Mouse (Mus musculus): ENCODE data around the gene Ccdc141.
"Not testable (repeated sequence)": the region's sequence is repeated elsewhere in the genome, so short reads cannot be mapped to it uniquely, and the experiment has no call there.

Ccdc141 gene

DNA sequence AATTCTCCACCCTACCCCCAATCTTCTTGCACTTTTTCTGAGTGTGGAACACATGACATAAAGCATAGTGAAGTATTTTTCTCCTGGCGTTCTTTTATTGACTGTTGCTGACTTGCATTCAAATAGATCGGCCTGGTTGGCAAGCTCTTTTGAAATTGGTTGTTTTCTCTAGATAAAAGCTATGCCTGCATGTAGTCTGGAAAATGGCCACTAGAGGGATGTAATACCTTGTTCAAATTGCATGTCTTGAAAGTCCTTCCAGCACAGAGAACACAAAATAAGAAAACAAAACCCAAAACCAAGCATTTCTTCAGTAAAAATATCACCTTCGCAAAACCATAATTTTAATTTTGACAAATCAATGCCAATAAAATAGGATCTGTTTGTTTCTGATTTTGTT is 108.6 kb downstream of the Ccdc141 start:
- DNase-seq (ENCODE audit: low spot score): no peak

DNA sequence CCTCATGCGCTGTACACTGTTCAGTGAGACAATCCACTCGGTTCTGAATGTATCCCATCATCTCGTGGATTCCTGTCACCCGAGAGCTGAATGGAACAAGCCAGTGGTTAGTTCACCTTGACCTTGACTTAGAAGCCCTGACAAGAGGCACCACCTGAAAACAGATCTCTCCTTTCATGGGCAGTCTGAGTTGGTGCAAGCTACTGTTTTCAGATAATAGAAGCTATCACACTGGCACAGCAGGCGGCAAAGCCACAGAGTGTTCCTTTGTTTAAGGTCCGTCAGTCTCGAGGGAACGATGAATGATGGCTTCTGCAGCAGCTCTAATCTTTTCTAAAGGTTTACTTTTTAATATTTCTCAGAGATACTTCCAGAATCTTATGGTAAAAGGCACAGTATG is 110.8 kb downstream of the Ccdc141 start:
- no peak for DNase-seq (ENCODE audit: low spot score)

DNA sequence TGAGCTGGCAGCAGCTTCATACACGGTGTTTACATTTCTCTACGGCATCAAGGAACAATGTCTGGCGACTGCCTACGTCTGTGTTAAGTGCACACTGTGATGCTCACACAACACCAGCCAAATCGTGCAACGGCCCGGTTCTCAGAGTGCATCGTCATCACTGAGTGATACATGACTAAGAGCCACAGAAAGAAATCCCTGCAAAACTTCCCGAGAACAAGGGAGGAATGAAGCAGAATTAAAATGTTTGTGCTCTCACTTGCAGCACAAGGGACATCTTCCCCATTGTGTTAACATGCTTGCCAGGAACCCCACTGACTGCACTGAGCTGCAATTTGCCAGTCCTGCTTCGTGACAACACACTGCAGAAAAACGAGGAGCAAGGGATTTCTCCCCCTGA is 114.1 kb downstream of the Ccdc141 start:
- no peak for DNase-seq (ENCODE audit: low spot score)

DNA sequence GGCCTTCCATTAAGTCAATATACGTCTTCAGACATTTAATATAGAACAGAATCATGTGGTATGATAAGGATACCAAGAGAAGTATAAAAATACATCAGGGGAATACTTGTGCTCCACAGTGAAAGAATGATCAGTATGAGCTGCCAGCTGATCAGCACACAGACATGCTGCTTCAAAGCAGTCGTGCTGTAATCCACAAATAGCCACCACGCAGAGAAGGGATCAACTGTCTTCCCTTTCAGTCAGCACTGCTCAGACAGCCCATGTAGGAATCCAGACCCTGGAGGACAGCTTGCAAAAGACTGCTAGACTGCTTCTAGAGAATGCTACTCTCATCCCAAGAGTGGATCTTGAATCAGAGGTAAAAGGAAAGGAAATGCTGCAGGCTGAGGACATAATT is 127.5 kb downstream of the Ccdc141 start:
- DNase-seq (ENCODE audit: low spot score): no peak

DNA sequence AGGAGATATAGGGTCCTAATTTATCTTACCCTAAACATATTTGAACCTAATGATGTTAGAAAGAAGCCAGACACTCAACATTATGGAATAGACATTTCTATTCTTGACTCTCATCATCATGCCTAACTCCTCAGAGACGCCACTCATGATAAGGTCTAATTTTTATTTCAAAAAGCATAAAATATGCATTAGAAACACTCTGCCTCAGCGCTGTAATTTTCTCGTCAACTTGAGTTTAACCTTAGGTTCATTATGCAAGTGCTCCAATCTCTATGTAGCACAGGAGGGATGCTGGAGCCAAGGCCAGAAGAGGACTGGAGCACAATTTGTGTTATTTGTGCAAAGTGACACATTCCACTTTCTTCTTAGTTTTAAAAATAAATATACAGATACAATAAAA is 130.8 kb downstream of the Ccdc141 start:
- no peak for DNase-seq (ENCODE audit: low spot score)

DNA sequence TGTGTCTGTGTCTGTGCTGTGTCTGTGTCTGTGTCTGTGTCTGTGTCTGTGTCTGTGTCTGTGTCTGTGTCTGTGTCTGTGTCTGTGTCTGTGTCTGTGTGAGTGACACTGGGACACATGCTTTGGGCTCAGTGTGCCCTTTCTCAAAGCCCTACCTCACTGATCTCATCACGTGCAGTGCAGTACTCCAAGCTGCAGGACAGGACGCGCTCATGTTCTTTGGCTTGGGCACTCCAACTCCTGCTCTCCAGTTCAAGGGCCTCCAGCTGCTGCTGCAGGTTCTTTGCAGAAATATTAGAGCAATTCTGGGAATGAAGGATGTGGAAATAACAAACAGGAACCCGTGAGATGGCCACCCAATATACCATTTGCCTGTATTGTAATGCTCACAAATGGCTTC is 131.2 kb downstream of the Ccdc141 start:
- no peak for DNase-seq (ENCODE audit: low spot score)

DNA sequence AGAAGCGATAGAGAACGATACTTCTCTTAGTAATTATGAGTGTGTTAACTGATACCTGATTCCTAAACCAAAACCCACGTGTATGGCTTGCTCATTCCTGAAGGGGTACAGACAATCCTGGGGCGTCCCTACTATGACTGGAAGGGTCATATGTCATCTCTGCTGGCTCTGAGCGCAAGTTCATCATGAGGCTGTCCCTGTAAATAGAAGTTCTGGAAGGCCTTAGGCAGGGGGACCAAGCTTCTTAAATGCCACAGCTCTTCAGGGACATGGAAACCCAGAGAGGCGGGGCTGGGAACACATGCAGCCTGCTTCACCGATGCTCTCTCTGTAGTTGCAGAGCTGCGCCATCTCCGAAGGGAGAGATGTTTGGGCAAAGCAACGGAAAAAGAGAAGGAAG is 133.2 kb downstream of the Ccdc141 start:
- no peak for DNase-seq (ENCODE audit: low spot score)

DNA sequence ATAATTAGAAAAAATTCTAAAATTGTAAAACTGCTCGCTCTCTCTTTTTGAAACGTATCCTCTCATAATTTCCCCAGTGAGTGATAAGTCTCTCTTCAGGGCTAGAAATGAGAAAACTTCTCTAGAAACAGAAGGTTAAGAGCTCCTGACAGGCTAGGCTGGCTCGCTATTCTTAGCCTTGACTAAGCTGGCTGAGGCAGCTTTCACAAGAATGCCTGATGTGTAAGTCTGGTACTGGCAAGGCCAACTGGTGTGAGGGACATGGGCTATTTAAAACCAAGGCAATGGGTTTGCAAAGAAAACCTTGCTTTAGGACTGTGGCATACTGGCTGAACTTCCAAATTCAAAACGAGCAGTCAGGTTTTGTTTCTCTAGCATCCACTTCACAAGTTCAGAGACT is 136.3 kb downstream of the Ccdc141 start:
- DNase-seq (ENCODE audit: low spot score): no peak

DNA sequence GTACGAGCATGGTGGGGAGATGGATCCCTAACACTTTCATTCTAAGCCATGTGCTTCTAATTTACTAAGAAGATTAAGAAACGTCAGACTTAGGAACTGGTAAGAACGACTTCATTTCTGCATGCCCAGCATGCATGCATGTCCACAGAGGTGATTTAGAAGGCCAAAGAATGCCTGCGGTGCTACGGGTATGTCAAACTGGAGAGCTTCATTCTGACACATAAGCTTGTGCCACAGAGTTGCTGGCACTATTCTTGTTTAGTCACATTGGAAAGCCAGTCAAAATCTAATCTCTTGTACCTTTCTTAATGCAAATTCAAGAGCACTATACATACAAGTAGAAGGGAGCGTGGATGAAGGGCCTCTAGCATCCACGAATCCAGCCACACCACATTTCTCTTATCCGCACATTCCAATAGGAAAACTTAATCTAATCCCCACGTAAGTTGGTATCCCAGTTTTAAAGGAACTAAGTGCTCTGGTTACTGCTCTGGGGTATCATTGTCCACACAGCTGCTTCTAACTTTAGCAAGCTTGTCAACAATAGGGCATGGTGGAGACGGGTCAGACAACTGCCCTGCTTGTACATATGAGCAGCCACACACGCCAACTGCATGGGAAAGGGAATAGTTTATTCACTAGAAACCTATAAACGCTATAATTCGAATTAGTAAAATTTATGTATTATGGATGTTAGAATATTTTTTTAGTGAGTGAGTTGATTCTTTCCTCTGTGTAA is 136.9 kb downstream of the Ccdc141 start:
- no peak for DNase-seq (ENCODE audit: low spot score)

DNA sequence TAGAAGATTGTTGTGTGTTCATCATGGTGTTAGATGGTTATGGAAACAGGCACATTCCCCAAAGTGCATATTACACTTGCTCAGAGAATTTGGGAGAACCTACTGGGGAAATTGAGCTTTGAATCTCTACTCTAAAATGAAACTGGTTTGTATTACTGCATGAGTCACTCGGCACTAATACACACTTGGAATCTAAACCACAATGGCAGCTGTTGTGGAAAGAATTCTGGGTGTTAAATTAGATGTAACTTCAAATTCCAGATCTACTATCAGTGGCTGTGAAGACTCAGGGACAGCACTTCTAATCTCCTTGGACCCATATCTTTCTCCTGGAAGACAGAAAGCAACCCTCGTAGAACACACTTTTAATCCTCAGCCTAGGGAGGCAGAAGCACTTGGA is 149.8 kb downstream of the Ccdc141 start:
- no peak for DNase-seq (ENCODE audit: low spot score)

DNA sequence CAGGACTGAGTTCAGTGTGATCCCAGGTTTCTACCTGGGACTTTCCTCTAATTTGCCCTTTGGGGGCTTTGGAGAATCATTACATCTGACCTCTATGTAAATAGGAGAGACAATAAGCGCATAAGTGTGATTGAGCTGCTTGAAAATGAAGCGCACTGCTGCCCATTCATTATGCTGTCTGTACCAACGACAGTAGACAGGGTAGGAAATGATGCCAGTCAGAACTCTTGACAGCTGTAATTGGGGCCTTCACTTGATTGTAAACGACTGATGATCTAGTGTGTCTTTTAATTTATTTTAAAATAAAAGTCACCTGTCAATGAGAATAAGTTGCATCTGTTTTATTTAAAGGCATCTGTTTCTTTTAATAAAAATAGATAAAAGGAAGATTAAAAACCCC is 152.7 kb downstream of the Ccdc141 start:
- no peak for DNase-seq (ENCODE audit: low spot score)

DNA sequence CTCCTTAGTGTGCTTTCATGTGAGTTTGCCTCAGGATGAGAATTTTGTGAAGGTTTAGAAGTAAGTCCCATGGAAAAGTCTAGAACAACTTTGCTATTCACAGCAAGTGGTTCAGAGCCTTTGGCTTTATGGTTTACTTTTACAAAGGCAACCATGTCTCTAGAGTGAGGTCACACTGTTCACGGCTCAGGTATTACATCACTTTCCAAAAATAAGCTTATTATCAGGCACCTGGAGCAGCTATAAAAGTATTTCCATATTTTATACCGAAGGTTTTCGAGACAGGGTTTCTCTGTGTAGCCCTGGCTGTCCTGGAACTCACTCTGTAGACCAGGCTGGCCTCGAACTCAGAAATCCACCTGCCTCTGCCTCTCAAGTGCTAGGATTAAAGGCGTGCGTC is 157.0 kb downstream of the Ccdc141 start:
- DNase-seq (ENCODE audit: low spot score): not testable (repeated sequence)

DNA sequence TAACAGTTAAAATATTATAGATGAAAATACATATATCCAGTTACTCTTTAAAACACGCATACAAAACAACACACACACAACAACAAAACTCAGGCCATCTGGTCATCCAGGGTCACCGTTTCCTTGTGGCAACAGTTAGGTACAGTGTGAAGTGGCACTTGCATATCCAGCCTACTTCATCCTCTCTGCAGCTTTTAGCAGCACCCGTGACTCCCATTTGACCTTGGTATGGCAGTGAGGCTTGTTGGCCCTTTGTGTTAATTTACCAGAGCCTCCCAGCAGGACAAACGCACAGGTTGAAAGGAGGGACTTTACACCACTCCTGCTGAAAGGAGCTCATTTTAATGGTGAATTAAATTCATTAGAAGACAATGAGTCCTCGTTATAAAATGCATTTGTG is 158.5 kb downstream of the Ccdc141 start:
- DNase-seq (ENCODE audit: low spot score): no peak

DNA sequence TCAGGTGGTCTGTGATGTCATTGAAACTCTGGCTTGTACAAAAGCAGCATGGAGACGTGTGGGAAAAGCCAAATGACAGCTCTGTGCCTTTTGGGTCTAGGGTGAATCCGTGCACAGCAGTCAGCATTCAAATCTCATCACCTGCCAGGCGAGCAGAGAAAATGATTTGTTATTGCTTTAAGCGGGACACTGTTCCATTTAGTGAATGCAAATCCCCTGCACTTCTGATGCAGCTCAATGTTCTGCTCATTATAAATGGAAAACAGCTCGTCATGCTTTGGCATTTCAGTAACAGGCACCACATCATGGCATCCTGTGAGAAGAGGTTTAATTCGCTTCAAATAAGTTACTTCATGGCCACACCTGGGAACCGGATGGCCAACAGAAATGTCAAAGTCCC is 163.4 kb downstream of the Ccdc141 start:
- no peak for DNase-seq (ENCODE audit: low spot score)

DNA sequence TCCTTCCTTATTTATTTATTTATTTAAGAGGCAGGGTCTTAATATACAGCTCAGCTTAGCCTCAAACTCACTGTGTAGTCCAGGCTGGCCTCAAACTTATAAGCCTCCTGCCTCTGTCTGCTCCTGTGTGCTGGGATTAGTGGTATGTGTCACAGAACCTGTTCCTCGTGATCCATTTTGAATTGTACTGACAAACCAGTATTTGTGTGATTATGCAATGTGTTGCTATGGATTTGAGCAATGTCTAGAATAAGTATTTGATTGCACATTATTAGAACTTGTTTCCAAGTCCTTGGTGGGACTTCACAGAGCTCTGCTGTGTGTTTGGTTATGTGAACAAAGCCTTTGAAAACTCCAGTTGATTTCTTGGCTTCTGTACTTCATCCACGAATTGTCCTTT is 167.3 kb downstream of the Ccdc141 start:
- no peak for DNase-seq (ENCODE audit: low spot score)

DNA sequence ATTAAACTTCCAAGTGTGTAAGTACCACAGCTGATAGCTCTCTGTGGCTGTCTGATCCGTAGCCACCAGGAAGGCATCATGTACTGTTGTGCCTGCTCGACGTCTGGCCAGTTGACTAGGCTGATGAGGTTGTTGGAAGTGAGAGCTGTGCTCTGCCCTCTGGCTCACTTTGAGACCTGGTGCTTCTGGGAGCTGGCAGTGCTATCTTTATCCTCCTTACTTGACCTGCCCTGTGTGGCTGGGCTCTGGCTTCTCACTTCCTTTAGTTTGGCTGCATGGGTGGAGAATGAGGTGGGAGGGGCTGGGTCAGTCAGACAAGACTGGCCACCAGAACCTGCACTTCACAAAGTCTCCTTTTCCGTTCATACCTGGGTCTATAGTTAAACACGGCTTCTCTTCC is 172.1 kb downstream of the Ccdc141 start:
- no peak for DNase-seq (ENCODE audit: low spot score)

DNA sequence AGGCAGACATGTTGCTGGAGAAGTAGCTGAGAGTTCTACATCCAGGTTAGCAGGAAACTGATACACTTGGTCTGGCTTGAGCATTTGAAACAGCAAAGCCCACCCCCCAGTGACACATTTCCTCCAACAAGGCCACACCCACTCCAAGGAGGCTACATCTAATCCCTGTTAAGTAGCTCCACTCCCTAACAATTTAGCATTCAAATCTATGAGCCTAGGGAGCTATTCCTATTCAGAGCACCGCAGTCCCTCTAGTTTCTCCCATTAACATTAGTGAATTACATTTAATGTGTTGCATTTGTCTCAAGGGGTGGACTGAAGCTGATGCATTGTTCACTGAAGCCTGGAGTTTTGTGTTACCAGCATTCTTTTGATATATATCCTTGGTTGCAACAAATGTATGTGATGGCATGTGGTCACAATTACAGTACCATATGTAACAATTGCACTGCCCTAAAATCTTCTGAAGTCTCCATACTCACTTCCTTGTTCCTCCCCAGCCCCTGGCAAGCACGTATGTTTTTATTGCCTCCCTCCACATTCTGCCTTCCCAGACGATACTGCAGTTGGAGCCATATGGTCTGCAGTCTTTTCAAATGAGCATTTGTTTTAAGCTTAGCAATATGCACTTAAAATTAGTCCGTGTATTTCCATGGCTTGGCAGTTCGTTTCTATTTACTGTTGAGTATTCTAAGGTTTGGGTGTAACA is 177.8 kb downstream of the Ccdc141 start:
- DNase-seq (ENCODE audit: low spot score): no peak

DNA sequence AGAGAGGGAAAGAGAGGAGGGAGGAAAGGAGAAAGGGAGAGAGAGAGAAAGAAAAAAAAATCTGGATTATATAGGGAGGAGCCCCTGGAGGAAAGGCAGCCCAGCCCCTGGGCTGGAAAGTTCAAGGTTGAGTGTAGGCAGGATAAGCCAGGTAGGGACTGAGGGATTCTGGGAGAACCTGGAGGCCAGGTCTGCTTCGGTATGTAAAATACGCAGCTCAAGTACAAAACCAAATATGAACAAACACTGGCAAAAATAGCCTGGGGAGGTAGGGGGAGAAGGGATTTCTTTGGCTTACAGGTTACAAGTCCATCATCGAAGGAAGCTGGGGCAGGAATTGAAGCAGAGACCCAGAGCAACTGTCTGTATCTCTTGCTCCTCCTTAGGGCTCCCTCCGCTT is 183.1 kb downstream of the Ccdc141 start:
- no peak for DNase-seq (ENCODE audit: low spot score)

DNA sequence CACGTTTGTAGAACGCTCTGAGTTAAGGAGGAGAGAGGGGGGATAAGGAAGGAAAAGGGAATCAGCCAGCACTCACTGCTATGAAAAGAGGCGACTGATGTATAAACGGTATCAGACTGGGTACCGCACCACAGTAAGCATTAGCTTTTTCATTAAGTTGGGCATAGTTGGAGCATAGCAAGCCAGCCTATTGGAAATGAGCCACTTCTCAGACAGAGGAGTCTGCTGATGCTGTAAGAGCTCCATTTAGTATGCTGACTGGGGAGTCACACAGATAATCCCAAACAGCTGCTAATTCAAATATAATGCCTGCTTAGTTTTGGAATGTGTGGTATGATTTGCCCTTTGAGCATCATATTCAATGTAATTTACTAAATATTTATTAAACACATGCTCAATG is 186.1 kb downstream of the Ccdc141 start:
- DNase-seq (ENCODE audit: low spot score): no peak

DNA sequence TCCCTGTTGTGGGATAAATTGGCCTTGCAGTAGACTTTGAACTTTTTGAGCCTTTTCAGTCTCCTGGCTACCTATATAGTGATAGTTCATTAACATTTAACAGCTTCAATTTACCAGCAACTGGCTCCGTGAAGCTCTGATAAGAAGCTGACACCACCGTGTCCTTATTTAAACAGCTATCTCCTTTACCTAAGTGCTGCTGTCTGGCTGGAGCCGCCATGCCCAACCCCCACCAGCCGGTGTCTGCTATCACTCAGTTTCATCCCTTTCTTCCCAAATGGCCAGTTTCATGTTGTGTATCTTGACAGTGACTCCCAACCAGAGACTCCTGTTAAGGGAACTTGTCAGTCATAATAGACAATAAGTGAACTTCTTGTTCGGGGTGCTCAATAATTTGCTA is 186.8 kb downstream of the Ccdc141 start:
- DNase-seq (ENCODE audit: low spot score): no peak

DNA sequence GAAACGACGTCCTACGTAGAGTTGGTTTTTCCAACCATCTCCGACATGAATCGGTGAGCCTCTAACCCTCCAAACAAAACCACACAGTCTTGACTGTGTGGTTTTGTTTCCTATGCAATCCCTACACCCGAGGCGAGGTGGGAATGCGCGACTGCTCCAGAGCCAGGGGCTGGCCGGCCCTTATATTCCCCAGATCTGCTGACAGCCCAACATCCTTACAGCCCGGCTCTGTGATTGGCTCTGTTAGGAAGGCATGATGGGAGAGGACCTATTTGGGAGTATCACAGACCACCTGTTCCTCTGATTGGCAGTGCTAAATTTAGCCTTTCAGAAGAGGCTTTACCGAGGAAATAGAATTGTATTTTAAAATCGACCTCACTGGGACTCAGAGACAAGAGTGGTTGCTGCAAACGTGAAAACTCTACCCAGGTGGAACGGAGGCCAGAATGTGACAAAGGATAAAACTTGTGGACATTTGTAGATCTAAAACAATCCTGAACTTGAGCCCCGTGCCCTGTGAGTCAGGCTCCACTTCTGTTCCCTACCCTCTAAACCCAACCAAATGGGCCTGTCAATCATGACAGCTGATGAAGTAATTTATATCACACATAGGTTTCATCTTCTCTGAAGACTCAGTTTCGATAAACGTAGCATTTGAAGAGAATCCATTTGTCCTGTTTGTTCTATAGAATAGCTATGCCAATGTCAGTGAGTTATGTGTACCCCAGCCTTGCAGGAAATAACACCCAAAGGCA is 187.9 kb downstream of the Ccdc141 start, which contains the start of gene Ttn:
Ttn (minus strand) TSS at position 157 of the 755 bp plus-strand sequence.
- no peak for DNase-seq (ENCODE audit: low spot score)

DNA sequence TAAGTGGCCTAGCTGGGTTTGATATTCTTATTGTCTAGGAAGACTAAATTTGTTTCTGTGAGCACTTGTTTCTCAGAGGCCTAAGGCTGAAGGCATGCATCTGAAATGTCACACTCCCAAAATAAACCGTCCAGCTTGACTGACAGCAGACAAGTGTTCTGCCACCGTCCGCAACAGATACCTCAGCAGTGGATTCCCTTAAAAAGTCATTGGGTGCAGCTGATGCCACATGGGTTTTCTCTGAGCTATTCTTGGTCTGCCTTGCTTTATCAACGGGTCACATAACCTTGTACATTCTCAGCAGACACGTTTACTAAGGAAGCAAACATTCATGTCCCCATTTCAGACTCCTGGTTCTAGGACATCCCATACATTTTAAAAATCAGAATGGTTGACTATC is 188.7 kb downstream of the Ccdc141 start:
- no peak for DNase-seq (ENCODE audit: low spot score)

DNA sequence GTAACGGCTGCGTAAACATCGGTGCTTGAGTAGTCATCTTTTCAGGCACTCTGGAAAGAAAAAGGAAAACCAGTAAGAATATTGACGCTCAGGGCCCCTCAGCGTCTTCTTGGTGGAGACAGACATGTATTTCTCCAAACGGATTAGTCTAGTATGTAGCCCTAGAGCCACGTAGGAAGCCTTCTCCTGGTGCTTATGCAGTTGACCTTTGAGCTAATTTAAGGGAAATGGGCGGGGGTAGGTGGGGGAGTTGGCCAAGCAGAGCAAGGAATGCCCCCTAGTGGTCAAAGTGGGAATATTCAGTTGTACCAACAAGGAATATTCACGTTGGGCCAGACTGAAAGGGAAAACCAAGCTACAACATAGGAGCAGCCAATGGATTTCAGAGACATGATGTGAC is 190.3 kb downstream of the Ccdc141 start:
- no peak for DNase-seq (ENCODE audit: low spot score)
